Mouse (Mus musculus) bone marrow, adult 2 months (tissue): ENCODE measurements around the gene Plch2.

Experiments used
- CTCF ChIP-seq: fragments of 200-500 bp; IDR thresholded peaks from 2 replicates; pipeline ENCODE4 v1.5.1; 2011; ENCODE audit warnings: low read length, control low read depth; ENCODE audit not compliant: control insufficient read depth, insufficient read depth
- POLR2A ChIP-seq: fragments of 200-500 bp; IDR thresholded peaks from 2 replicates; pipeline ENCODE4 v1.6.1; 2011; ENCODE audit warnings: low read depth, mild to moderate bottlenecking, control low read depth, low read length, borderline replicate concordance; ENCODE audit not compliant: control insufficient read depth

DNA sequence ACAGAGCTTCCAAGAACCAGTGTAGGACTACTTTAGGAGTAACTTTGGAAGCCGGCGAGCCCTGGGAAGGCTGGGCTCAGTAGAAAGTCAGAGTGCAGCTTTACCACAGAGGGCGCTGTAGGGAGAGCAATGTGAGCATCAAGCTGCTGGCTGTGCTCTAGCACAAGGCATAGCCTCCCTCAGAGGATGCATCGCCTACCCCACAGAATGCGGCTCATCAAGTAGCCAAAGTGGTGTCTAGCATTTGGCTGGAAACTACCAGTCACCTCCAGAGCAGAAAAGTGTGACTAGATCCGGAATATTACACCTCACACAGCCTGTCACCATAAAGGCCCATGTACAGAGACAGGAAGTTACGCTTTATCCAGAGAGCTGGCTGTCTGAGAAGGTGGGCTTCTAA lies 120.8 kb downstream of the Plch2 start:
- TF ChIP-seq POLR2A, result no peak
- peak; percentile 32; the same call in 1 of the 2 replicates for TF ChIP-seq CTCF
